Comparison of ENCODE assay signal across 8 mouse cellular contexts in the genomic region with DNA sequence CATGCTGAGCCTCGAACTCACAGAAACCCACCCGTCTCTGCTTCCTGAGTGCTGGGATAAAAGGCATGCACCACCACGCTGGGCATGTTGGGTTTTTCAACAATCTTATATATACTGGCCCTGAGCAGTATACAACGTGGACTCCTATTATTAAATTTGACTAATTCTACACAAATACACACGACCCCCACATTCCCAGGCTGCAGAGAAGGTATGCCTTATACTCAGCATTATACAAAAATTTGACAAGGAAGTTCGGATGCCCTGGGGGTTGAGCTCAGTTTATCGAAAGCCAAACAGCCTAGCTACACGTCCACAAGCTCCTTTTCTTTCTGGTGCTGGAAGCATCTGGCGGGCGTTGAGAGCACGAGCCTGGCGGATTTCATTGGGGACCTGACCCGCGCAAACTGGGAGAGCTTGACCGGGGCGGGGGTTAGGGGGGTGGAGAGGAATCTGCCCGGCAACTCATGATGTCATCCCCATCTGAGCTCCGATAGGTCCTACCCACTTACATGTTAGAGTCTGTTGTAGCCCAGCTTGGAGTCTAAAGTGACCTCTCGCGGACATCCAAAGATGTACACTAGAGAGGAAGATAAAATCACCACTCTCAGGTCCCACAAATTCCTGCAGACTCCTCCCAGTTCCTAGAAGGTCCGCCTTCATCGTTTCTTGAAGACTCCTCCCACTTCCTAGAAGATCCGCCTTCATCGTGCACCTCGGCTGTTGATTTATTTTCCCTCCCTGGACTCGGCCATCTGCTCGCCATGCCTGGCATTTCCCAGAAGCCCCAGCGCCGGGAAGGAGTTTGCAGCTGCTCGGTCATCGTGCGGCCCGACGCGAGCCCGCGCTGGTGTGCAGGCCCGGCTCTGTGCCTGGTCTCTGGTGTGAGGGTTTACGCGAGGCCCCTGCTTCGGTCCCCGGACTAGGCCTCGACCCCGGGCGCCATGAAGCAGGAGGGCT. TPM values are rescaled to one million over a fixed set of nuclear protein-coding genes. Genes with fewer than 3 reads are reported as not detected.
DNase-seq lines count a peak whose midpoint lies in the region; ATAC-seq lines count a peak whose summit lies in the region.

A gene (plus strand): TSS at position 769 of the 960 bp plus-strand sequence.

- peaks cover 25% of the 10 kb centered on the region for H3K36me3 ChIP-seq in heart, embryonic 10.5 days
- H3K36me3 ChIP-seq in kidney, embryonic 15.5 days = peaks cover 29% of the 10 kb centered on the region

- 5% methylated on average over 45 of the region's 45 CpGs for WGBS in heart, embryonic 10.5 days
- 4% methylated on average over 45 of the region's 45 CpGs for WGBS in kidney, embryonic 15.5 days

- no peaks in the 10 kb centered on the region for H3K27me3 ChIP-seq in heart, embryonic 10.5 days (ENCODE audit: insufficient read depth, poor library complexity, severe bottlenecking)
- H3K27me3 ChIP-seq in kidney, embryonic 15.5 days = no peaks in the 10 kb centered on the region

- peak; percentile 89 for ATAC-seq in erythroblast, adult 5-6 weeks (replicated peaks; ENCODE audit: low FRiP score, poor library complexity, severe bottlenecking)
- peak; percentile 92 for ATAC-seq in kidney, embryonic 15.5 days (replicated peaks; ENCODE audit: low FRiP score)
- peak; percentile 90 for ATAC-seq in monocyte, adult 5-6 weeks (replicated peaks; ENCODE audit: insufficient number of reproducible peaks, low FRiP score, low TSS enrichment, poor library complexity, severe bottlenecking)

- peak within 1 kb of the TSS; percentile 69 for H3K4me2 ChIP-seq in kidney, embryonic 15.5 days

- DNase-seq in B cell, adult 2 months = peak; percentile 94 to 96
- peak; percentile 99 for DNase-seq in brain, adult 2 months (ENCODE audit: low read depth, low spot score)
- DNase-seq in heart, embryonic 10.5 days (ENCODE audit: low spot score) = peak; percentile 99
- peak; percentile 96 for DNase-seq in liver
- DNase-seq in spleen, postnatal 4 days (ENCODE audit: low spot score in 2 of 2) = peak; percentile 97 to 98

- H3K27ac ChIP-seq in heart, embryonic 10.5 days = peak within 1 kb of the TSS; percentile 97
- H3K27ac ChIP-seq in kidney, embryonic 15.5 days = peak within 1 kb of the TSS; percentile 81

- H3K4me3 ChIP-seq in heart, embryonic 10.5 days = peak within 1 kb of the TSS; percentile 100
- peak within 1 kb of the TSS; percentile 99 for H3K4me3 ChIP-seq in kidney, embryonic 15.5 days (replicated peaks)

- H3K9me3 ChIP-seq in heart, embryonic 10.5 days = no peaks in the 10 kb centered on the region
- H3K9me3 ChIP-seq in kidney, embryonic 15.5 days (replicated peaks) = no peaks in the 10 kb centered on the region

- H3K4me1 ChIP-seq in heart, embryonic 10.5 days = peaks cover 13% of the 10 kb centered on the region
- H3K4me1 ChIP-seq in kidney, embryonic 15.5 days = peaks cover 20% of the 10 kb centered on the region

- H3K9ac ChIP-seq in kidney, embryonic 15.5 days = peak within 1 kb of the TSS; percentile 100

RNA-seq across cellular contexts. Expression of the gene that starts here (rescaled TPM):
- 10.2 and 14.2 TPM in 2 replicates for total RNA-seq in erythroblast, adult 5-6 weeks (2015; ENCODE audit: low replicate concordance)
- 15.4 and 26.9 TPM in 2 replicates for total RNA-seq in erythroblast, adult 5-6 weeks (2017; ENCODE audit: low replicate concordance)
- polyA plus RNA-seq in heart, embryonic 10.5 days (2016; fragmentation: Nextera tagmentation; extraction: Ambion mirVana) = 232 and 255 TPM in 2 replicates
- polyA plus RNA-seq in kidney, embryonic 15.5 days (2015; fragmentation: Nextera tagmentation; extraction: Ambion mirVana) = 262 and 280 TPM in 2 replicates
- 37.4 to 50.9 TPM (median 37.8 TPM) in 3 replicates for total RNA-seq in monocyte, adult 5-6 weeks (2017)

Comparison
In these comparisons a context has a peak if more than half of its experiments do, and no peak if none do; other contexts are left out.
1. Peak in every context shown above with its lines: DNase-seq, ATAC-seq, H3K4me3 ChIP-seq and H3K27ac ChIP-seq.